Mouse (Mus musculus): Measurements from ENCODE around the gene 9930104L06Rik. TPM values are rescaled to one million over a fixed set of nuclear protein-coding genes. Genes with fewer than 3 reads are reported as not detected.
A peak's percentile ranks its signal among the peaks of the same experiment; 100 is the strongest.

The 9930104L06Rik gene
- 7.7 and 8.1 TPM in 2 replicates for polyA plus RNA-seq (2012; rRNA removed)

DNA sequence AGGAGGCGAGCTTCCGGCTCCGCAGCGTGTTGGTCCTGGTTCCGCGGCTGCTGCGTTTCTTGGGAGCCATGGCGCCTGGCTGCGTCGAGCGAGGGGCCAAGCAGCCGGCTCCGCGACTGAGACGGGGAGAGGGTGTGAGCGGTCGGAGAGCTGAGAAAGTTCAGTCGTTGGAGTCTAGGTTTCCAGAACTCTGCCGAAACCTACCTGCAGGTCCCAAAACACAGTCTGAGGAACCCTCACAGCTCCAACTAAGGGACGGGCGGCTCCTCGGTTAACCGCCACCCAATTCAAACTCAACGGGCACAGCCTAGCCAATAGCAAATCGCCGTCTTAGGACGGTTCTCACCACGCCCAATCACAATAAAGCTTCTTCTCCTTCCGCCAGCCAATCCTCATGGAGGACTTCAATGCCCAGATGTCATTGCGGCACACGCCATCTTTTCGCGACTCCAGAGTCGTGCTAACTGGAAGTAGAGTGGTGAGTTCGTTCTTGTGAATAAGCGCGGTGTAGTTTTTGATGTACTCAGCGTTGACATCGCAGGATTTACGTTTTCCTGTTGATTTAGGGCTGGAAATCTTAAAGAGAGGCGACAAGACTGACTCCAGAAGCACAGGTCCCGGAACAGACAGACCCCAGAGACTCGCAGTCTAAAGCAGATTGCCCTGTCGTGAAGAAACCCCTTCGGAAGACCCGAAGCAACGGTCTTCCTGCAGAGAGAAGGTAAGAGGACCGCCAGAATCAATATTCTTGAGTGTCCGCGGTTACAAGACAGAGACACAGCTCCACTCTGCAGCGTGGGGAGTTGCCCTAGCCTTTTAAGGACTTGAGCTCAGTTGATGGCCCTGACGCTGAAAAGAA is at the start of gene 9930104L06Rik:
TSS of gene 9930104L06Rik (plus strand) at position 436 of the 859 bp plus-strand sequence.
- H3K27me3 ChIP-seq (replicated peaks; ENCODE audit: control insufficient read depth, insufficient read depth, low read length) = no peaks in the 10 kb centered on the region
- peak; percentile 98 for DNase-seq
- TF ChIP-seq POLR2A (IDR thresholded peaks at IDR 0.05; ENCODE audit: low read depth, low read length) (no peak), CTCF (conservative IDR thresholded peaks at IDR 0.05; ENCODE audit: insufficient read depth, insufficient read length, low read depth, low read length) (no peak)
- peak within 1 kb of the TSS; percentile 79 for H3K4me3 ChIP-seq (ENCODE audit: insufficient read depth, low read depth, low read length)
- H3K4me1 ChIP-seq (ENCODE audit: control insufficient read depth, insufficient read depth, low read length) = peaks cover 5% of the 10 kb centered on the region; the same call in 1 of the 2 replicates
- under 1% methylated on average over 52 of the region's 52 CpGs for whole genome bisulfite sequencing
- H3K27ac ChIP-seq (ENCODE audit: insufficient read depth, low read depth, low read length) = no peak within 1 kb of the TSS
- no peaks in the 10 kb centered on the region for H3K36me3 ChIP-seq (ENCODE audit: control insufficient read depth, insufficient read depth, low read length)

DNA sequence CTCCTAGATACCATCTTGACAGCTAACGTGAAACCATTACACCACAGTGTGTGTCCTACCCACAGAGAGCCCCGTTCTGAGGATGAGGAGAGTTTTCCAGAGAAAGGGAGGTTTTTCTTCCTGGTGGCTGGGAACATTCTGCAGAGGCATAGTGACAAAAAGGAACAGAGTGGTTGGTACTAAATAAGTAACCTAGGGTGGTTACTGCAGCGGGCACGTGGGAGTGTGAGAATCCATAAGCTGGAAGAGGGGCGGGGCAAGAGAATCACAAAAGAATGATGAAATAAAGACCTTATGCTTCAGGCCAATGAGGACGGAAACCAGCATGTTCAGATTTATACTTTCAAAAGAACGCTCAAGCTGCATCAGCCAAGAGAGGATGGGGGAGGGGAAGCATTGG is 48.1 kb upstream of the 9930104L06Rik start:
- 68% methylated on average over 7 of the region's 7 CpGs for WGBS
- no peak for TF ChIP-seq CTCF (conservative IDR thresholded peaks at IDR 0.05; ENCODE audit: insufficient read depth, insufficient read length, low read depth, low read length)
- DNase-seq = no peak
- H3K4me1 ChIP-seq (ENCODE audit: control insufficient read depth, insufficient read depth, low read length) = no peaks in the 10 kb centered on the region
- H3K27me3 ChIP-seq (replicated peaks; ENCODE audit: control insufficient read depth, insufficient read depth, low read length) = no peaks in the 10 kb centered on the region
- no peaks in the 10 kb centered on the region for H3K36me3 ChIP-seq (ENCODE audit: control insufficient read depth, insufficient read depth, low read length)
- no peak overlapping the region for H3K27ac ChIP-seq (ENCODE audit: insufficient read depth, low read depth, low read length)
- H3K4me3 ChIP-seq (ENCODE audit: insufficient read depth, low read depth, low read length) = no peak overlapping the region

DNA sequence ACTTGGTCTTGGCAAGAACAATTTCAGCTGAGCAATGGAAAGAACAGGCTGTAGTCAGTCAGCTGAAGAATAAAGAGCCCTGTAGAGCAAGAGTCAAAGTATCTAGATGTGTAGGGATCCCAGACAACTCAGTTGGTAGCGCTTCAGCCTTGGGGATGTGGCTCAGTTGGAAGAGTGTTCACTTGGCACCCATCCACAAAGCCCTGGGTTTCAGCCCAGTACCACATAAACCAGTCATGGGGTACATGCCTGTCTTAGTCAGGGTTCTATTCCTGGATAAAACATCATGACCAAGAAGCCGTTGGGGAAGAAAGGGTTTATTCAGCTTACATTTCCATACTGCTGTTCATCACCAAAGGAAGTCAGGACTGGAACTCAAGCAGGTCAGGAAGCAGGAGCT is 46.9 kb upstream of the 9930104L06Rik start:
- H3K4me3 ChIP-seq (ENCODE audit: insufficient read depth, low read depth, low read length) = no peak overlapping the region
- WGBS = 88% methylated on average over 2 of the region's 2 CpGs
- H3K27me3 ChIP-seq (replicated peaks; ENCODE audit: control insufficient read depth, insufficient read depth, low read length) = no peaks in the 10 kb centered on the region; the same call in 1 of the 2 replicates

DNA sequence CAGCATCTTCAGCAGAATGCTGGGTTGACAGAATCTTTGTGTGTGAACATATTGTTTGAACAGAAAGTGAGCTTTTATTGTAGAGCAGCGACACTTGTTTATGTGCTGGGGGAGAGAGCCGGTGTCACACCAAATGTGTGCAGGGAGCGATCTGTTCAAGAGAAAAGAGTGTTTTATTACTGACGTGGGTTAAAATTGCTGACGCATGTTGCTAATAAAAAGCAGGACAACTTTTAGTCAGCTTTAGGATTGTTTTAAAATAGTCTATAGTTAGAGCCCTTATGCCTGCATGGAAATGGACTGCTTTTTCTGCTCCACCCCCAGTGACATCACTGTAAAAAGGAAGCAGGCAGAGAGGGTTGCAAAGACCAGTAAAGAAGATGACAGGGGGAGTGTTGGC is 46.0 kb upstream of the 9930104L06Rik start:
- WGBS = 56% methylated on average over 5 of the region's 5 CpGs
- Histone ChIP-seq H3K36me3 (ENCODE audit: control insufficient read depth, insufficient read depth, low read length) (no peaks in the 10 kb centered on the region), H3K4me1 (ENCODE audit: control insufficient read depth, insufficient read depth, low read length) (no peaks in the 10 kb centered on the region), H3K27ac (ENCODE audit: insufficient read depth, low read depth, low read length) (no peak overlapping the region), H3K4me3 (ENCODE audit: insufficient read depth, low read depth, low read length) (no peak overlapping the region), H3K27me3 (replicated peaks; ENCODE audit: control insufficient read depth, insufficient read depth, low read length) (no peaks in the 10 kb centered on the region; the same call in 1 of the 2 replicates)
- DNase-seq = no peak
- no peak for TF ChIP-seq POLR2A (IDR thresholded peaks at IDR 0.05; ENCODE audit: low read depth, low read length)
- no peak for TF ChIP-seq CTCF (conservative IDR thresholded peaks at IDR 0.05; ENCODE audit: insufficient read depth, insufficient read length, low read depth, low read length)

More for the DNA sequence above, 46.9 kb upstream of the 9930104L06Rik start:
- no peak overlapping the region for H3K27ac ChIP-seq (ENCODE audit: insufficient read depth, low read depth, low read length)
- H3K36me3 ChIP-seq (ENCODE audit: control insufficient read depth, insufficient read depth, low read length) = no peaks in the 10 kb centered on the region
- no peak for DNase-seq
- TF ChIP-seq CTCF (conservative IDR thresholded peaks at IDR 0.05; ENCODE audit: insufficient read depth, insufficient read length, low read depth, low read length) (no peak), POLR2A (IDR thresholded peaks at IDR 0.05; ENCODE audit: low read depth, low read length) (no peak)
- no peaks in the 10 kb centered on the region for H3K4me1 ChIP-seq (ENCODE audit: control insufficient read depth, insufficient read depth, low read length)

DNA sequence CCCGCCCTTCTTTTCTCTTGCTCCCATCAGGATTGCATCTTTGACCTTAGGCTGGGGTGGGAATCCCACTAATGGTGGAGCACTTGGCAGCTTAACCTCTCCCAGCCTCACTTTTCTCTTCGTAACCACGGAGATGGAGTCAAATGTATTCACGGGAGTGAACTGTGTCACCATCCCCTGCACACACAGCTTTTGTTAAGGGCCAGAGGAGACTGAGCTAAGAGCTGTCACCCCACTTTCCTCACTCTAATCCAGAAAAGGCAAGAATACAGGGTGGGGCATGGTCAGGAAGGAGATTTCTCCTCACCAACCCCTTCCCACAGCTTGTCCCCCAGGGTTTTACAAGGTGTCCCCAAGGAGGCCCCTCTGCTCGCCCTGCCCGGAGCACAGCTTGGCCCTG is 43.1 kb upstream of the 9930104L06Rik start:
- H3K4me1 ChIP-seq (ENCODE audit: control insufficient read depth, insufficient read depth, low read length) = no peaks in the 10 kb centered on the region
- WGBS = 39% methylated on average over 6 of the region's 6 CpGs
- DNase-seq = no peak
- H3K27me3 ChIP-seq (replicated peaks; ENCODE audit: control insufficient read depth, insufficient read depth, low read length) = no peaks in the 10 kb centered on the region; the same call in 1 of the 2 replicates
- TF ChIP-seq POLR2A (IDR thresholded peaks at IDR 0.05; ENCODE audit: low read depth, low read length) (no peak), CTCF (conservative IDR thresholded peaks at IDR 0.05; ENCODE audit: insufficient read depth, insufficient read length, low read depth, low read length) (no peak)
- H3K4me3 ChIP-seq (ENCODE audit: insufficient read depth, low read depth, low read length) = no peak overlapping the region
- H3K27ac ChIP-seq (ENCODE audit: insufficient read depth, low read depth, low read length) = no peak overlapping the region
- H3K36me3 ChIP-seq (ENCODE audit: control insufficient read depth, insufficient read depth, low read length) = no peaks in the 10 kb centered on the region

DNA sequence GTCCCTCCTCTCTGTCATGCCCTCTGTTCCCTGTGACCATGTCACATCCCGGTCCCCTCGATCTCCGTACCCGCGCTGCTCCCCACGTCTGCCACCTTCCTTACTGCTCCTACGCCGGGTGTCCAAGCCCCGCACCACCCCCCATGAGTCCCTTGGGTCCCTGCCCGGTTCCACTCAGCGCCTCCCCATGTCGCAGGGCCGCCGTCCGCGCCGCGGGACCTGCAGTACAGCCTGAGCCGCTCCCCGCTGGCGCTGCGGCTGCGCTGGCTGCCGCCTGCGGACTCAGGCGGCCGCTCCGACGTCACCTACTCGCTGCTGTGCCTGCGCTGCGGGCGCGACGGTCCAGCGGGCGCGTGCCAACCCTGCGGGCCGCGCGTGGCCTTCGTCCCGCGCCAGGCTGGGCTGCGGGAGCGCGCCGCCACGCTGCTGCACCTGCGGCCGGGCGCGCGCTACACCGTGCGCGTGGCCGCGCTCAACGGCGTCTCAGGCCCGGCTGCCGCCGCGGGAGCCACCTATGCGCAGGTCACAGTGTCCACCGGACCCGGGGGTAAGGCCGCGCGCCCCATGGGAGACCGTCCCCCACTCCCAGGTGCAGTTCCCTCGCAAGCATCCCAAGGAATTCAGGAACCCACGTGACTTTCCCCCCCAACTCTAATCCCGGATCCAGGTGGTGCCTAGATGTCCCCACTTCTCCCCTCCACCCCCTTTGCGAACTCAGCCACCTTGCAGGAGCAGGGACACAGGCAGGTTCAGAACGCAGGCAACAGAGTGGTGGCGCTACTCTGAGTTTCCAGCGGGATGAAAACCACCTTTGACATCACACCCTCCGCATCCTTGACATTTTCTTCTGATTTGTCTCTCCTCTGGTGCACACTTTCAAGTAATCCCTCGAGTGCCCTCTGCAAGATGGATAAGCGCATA is 42.1 kb upstream of the 9930104L06Rik start:
- no peak for TF ChIP-seq CTCF (conservative IDR thresholded peaks at IDR 0.05; ENCODE audit: insufficient read depth, insufficient read length, low read depth, low read length)
- no peak for TF ChIP-seq POLR2A (IDR thresholded peaks at IDR 0.05; ENCODE audit: low read depth, low read length)
- WGBS = 2% methylated on average over 83 of the region's 83 CpGs
- H3K4me1 ChIP-seq (ENCODE audit: control insufficient read depth, insufficient read depth, low read length) = no peaks in the 10 kb centered on the region
- no peak overlapping the region for H3K27ac ChIP-seq (ENCODE audit: insufficient read depth, low read depth, low read length)
- H3K27me3 ChIP-seq (replicated peaks; ENCODE audit: control insufficient read depth, insufficient read depth, low read length) = no peaks in the 10 kb centered on the region; the same call in 1 of the 2 replicates
- H3K36me3 ChIP-seq (ENCODE audit: control insufficient read depth, insufficient read depth, low read length) = no peaks in the 10 kb centered on the region
- H3K4me3 ChIP-seq (ENCODE audit: insufficient read depth, low read depth, low read length) = no peak overlapping the region; the same call in 1 of the 2 replicates
- no peak for DNase-seq
